Mouse (Mus musculus) testis, adult 2 months (tissue): Measurements from ENCODE around the gene Cetn4. TPM values are rescaled to one million over a fixed set of nuclear protein-coding genes. Genes with fewer than 3 reads are reported as not detected.

Experiments used
- H3K27ac ChIP-seq: fragments of 200-500 bp; 2 replicates; pipeline ENCODE4 v1.5.1; 2012; ENCODE audit warnings: low read depth, low read length; ENCODE audit not compliant: control insufficient read depth, insufficient read depth
- H3K27me3 ChIP-seq: fragments of 200-500 bp; 2 replicates; pipeline ENCODE4 v1.6.1; 2012; ENCODE audit warnings: mild to moderate bottlenecking, low read length, moderate library complexity; ENCODE audit not compliant: control insufficient read depth, insufficient read depth
- H3K36me3 ChIP-seq: fragments of 200-500 bp; 2 replicates; pipeline ENCODE4 v1.6.1; 2012; ENCODE audit warnings: mild to moderate bottlenecking, low read length; ENCODE audit not compliant: control insufficient read depth, insufficient read depth
- H3K4me1 ChIP-seq: fragments of 200-500 bp; 2 replicates; pipeline ENCODE4 v1.6.1; 2012; ENCODE audit warnings: low read length; ENCODE audit not compliant: control insufficient read depth, insufficient read depth
- H3K4me3 ChIP-seq: fragments of 200-500 bp; 2 replicates; pipeline ENCODE4 v1.5.1; 2012; ENCODE audit warnings: low read depth, mild to moderate bottlenecking, low read length, moderate library complexity, mixed read lengths; ENCODE audit not compliant: control insufficient read depth
- CTCF ChIP-seq: fragments of 200-500 bp; IDR thresholded peaks from 2 replicates; pipeline ENCODE4 v1.5.1; 2012; ENCODE audit warnings: low read depth, mild to moderate bottlenecking, inconsistent platforms, low read length, moderate library complexity; ENCODE audit not compliant: control insufficient read depth, insufficient read depth, insufficient replicate concordance
- POLR2A ChIP-seq: fragments of 200-500 bp; IDR thresholded peaks from 2 replicates; pipeline ENCODE4 v1.6.1; 2012; ENCODE audit warnings: low read depth, mild to moderate bottlenecking, inconsistent platforms, low read length, moderate library complexity; ENCODE audit not compliant: control insufficient read depth
- polyA plus RNA-seq: library from polyadenylated mRNA; depleted of rRNA; stranded (reverse); fragments of >200 nt; gene quantifications from 2 replicates; pipeline ENCODE4 v1.2.3, GENCODE M21; 2012

The Cetn4 gene
- polyA plus RNA-seq, 1 experiment, result 172 TPM

GRCm38 (mm10) chr3:37280221-37280620 lies 32.3 kb downstream of the Cetn4 start:
- Histone ChIP-seq H3K4me3 (no peak overlapping the region), H3K4me1 (no peaks in the 10 kb centered on the region), H3K36me3 (no peaks in the 10 kb centered on the region), H3K27me3 (no peaks in the 10 kb centered on the region), H3K27ac (no peak overlapping the region)
- TF ChIP-seq POLR2A (no peak), CTCF (no peak)

- H3K4me3 ChIP-seq, result no peak overlapping the region
- H3K27me3 ChIP-seq, result no peaks in the 10 kb centered on the region
- H3K4me1 ChIP-seq, result no peaks in the 10 kb centered on the region
- no peaks in the 10 kb centered on the region for H3K36me3 ChIP-seq
- TF ChIP-seq CTCF (no peak), POLR2A (no peak)
- no peak overlapping the region for H3K27ac ChIP-seq
Observed at GRCm38 (mm10) chr3:37274661-37275060, 37.8 kb downstream of the Cetn4 start.

GRCm38 (mm10) chr3:37273092-37273491 lies 39.4 kb downstream of the Cetn4 start:
- TF ChIP-seq POLR2A (no peak), CTCF (no peak)
- no peak overlapping the region for H3K4me3 ChIP-seq
- H3K4me1 ChIP-seq, result no peaks in the 10 kb centered on the region
- no peak overlapping the region for H3K27ac ChIP-seq
- no peaks in the 10 kb centered on the region for H3K36me3 ChIP-seq
- no peaks in the 10 kb centered on the region for H3K27me3 ChIP-seq

GRCm38 (mm10) chr3:37271209-37271608 lies 41.3 kb downstream of the Cetn4 start:
- Histone ChIP-seq H3K4me1 (no peaks in the 10 kb centered on the region), H3K27me3 (no peaks in the 10 kb centered on the region), H3K4me3 (no peak overlapping the region), H3K27ac (no peak overlapping the region), H3K36me3 (no peaks in the 10 kb centered on the region)
- peak; percentile 52; the same call in 1 of the 2 replicates for TF ChIP-seq CTCF
- TF ChIP-seq POLR2A, result no peak

- Histone ChIP-seq H3K4me1 (no peaks in the 10 kb centered on the region), H3K27me3 (no peaks in the 10 kb centered on the region)
- no peak for TF ChIP-seq POLR2A
Observed at GRCm38 (mm10) chr3:37269926-37270325, 42.6 kb downstream of the Cetn4 start.

GRCm38 (mm10) chr3:37268338-37268737 lies 44.2 kb downstream of the Cetn4 start:
- no peaks in the 10 kb centered on the region for H3K36me3 ChIP-seq
- H3K4me3 ChIP-seq, result no peak overlapping the region
- TF ChIP-seq POLR2A, result no peak
- TF ChIP-seq CTCF, result no peak
- H3K27ac ChIP-seq, result no peak overlapping the region
- H3K27me3 ChIP-seq, result no peaks in the 10 kb centered on the region
- H3K4me1 ChIP-seq, result no peaks in the 10 kb centered on the region

More at GRCm38 (mm10) chr3:37269926-37270325, 42.6 kb downstream of the Cetn4 start:
- Histone ChIP-seq H3K27ac (no peak overlapping the region), H3K36me3 (no peaks in the 10 kb centered on the region), H3K4me3 (no peak overlapping the region)

GRCm38 (mm10) chr3:37259331-37259999 lies 53.0 kb downstream of the Cetn4 start:
- TF ChIP-seq CTCF (no peak), POLR2A (no peak)
- Histone ChIP-seq H3K27ac (peak overlapping the region; percentile 21; the same call in 1 of the 2 replicates), H3K4me3 (no peak overlapping the region)

More at GRCm38 (mm10) chr3:37259331-37259999, 53.0 kb downstream of the Cetn4 start:
- Histone ChIP-seq H3K4me1 (peaks cover 5% of the 10 kb centered on the region), H3K36me3 (no peaks in the 10 kb centered on the region), H3K27me3 (no peaks in the 10 kb centered on the region)
